Mouse (Mus musculus): Measurements from ENCODE around the gene Lmnb2.

- TF ChIP-seq POLR2A (IDR thresholded peaks at IDR 0.05; ENCODE audit: extremely low read depth, insufficient read depth, low read length) = no peak
- no peak for TF ChIP-seq CTCF (IDR thresholded peaks at IDR 0.05; ENCODE audit: extremely low read depth, insufficient read depth, low read length)
Observed at GRCm38 (mm10) chr10:80858350-80858935, 59.6 kb downstream of the Lmnb2 start.
